Mouse (Mus musculus): Measurements from ENCODE around the gene A930004D18Rik. TPM values are rescaled to one million over a fixed set of nuclear protein-coding genes. Genes with fewer than 3 reads are reported as not detected.
A peak's percentile ranks its signal among the peaks of the same experiment; 100 is the strongest.

A930004D18Rik gene
- total RNA-seq, 2 experiments from 2014 or later: 3.4 to 4.3 TPM

DNA sequence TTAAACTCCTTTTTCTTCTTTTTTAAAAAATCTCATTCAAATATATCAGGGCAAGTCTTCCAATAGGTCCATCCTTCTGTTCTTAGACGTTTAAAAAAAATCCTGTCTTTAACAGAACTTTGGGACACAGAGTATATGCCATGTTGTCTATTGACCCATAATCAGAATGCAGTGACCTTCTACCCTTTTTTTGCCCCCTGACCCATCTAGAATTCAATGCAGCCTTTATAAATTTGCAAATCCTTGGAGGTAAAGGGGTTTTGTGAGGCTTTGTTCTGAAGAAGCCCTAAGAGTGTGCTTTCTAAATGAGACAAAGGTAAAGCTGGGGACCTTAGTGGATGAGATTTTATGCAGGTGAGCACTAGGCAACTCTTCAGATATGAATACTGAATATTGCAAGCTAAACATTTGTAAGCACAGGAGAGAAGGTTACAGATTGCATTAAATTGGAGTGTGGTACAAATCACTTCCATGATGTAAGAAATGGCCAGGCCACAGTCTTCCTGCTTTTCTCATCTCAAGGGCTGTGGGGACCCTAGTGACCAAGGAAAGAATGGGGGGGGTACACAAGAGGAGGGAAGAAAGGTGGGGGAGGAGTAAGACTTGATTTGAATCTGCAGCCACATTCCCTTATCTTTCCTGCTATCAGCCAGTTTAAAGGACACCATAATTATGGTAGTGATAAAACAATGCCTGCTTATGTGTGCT lies 15.9 kb upstream of the A930004D18Rik start:
- no peak for DNase-seq

- no peak for DNase-seq
These were observed 15.0 kb upstream of the A930004D18Rik start for GRCm38 (mm10) chr2:18052581-18052980.

- DNase-seq: no peak
These were observed 14.3 kb upstream of the A930004D18Rik start for GRCm38 (mm10) chr2:18051831-18052170.

DNA sequence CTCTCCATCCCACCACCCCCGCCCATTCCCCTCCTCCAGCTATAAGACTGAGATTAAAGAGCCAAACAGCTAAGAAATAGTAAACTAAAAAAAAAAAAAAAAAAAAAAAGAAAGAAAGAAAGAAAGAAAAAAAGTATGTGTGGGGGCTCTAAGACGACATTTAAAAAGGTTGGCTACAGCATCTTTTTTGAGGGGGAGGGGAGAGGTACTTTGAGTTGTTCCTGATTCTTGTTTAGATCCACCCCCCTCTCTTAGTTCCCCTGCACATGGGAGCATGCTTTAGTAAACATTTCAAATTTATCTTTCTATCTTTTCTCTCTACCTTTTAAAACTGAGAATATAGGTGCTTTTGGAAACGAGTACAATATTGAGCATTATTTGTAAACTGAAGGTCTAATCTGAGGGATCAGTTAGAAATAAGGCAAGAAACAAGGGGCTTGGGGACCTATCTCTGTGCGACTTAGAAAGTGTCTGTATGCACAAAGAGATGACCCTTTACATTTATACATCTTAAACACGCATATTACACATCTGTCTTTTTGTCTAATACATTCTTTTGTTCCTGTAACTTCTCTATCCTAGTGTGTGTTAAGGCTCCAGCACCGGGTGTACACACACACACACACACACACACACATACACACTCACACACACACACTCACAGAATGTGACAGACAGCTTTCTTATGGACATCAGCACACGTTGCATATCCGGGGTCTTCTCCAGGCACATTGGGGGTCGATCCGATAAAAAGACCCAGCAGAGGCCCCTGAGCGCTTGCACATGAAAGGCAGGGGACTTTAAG lies 13.7 kb upstream of the A930004D18Rik start:
- DNase-seq: no peak

GRCm38 (mm10) chr2:18050541-18050985 lies 13.0 kb upstream of the A930004D18Rik start:
- DNase-seq: peak; percentile 31 to 57

- DNase-seq: no peak
These were observed 12.5 kb upstream of the A930004D18Rik start for GRCm38 (mm10) chr2:18050018-18050417.

DNA sequence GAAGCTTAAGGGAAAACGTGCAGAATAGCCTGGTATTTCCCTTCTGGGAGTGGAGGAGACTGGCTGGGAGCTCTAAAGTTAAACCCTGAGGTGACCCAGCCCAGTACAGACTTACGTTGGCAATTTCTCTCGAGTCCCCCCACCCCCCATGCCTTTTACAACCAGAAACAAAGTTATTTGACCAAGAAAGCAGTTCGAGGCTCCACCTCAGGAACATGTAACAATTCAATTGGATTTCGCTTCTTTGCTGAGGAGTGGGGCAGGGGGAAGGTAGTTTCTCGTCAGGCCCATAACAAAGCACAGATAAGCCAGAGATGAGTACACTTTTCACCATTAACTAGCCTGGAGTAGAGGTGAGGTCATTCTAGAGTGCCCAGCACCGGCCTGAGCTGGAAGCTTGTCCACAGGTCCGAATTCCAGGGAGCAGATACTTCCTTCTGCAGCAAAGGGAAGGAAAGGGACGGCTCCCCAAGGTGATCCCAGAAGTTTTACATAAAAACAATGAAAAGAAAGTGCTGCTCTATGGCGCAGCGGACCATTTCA lies 11.8 kb upstream of the A930004D18Rik start:
- peak in 1 of 2 experiments; percentile 65 for DNase-seq

DNA sequence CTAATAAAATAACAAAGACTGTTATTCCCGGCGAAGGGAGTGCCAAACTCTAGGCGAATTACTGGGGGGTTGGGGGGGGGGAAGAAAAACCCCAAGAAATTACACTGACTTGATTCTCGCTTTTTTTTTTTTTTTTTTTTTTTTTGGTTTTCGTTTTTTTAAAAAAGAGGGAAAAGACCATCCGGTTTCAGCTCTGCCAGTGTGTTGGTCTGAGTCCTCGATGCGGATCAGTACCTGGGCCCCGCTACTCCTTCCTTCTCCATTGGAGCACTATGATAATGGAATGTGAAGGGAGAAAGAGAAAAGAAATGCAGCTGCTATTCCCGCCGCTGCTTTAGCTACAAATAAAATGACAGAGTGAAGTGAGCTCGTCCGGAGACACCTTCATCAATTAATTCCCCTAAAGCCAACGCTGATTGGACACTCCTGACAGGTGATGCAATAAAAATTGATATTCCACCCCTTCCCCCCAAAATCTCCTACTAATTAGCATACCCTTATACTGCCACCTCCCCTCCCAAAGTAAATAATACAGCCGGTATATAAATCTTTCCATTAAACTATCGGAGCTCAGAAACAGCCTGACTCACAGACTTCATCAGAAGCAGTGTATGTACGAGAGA lies 11.0 kb upstream of the A930004D18Rik start, which contains the start of gene Skida1:
TSS of gene Skida1 (minus strand) at position 599 of the 623 bp plus-strand sequence.
- peak; percentile 55 to 70 for DNase-seq

- peak in 1 of 2 experiments; percentile 82 for DNase-seq
These were observed 10.3 kb upstream of the A930004D18Rik start for GRCm38 (mm10) chr2:18047646-18048452.

GRCm38 (mm10) chr2:18046758-18047645 lies 9.5 kb upstream of the A930004D18Rik start:
- DNase-seq: peak; percentile 80 to 85

DNA sequence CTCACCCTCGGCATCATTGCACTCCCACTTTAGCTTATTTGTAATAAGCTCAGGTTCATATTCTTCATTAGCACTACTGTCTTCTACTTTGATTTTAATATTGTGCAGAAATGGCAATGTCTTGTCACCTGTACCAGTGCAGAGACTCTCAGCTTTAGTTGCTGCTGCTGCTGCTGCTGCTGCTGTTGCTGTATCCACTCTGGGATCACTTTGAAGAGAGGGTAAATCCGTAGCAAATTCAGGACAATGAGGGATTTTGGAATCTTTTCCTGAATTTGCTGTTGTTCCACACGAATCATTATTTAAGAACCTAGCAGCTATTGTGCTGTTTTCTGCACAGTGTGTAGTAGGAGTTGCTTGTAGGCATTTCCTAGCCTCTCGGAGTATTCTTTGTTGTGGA lies 8.6 kb upstream of the A930004D18Rik start:
- no peak for DNase-seq

- DNase-seq: no peak
These were observed 8.2 kb upstream of the A930004D18Rik start for GRCm38 (mm10) chr2:18045781-18046181.

DNA sequence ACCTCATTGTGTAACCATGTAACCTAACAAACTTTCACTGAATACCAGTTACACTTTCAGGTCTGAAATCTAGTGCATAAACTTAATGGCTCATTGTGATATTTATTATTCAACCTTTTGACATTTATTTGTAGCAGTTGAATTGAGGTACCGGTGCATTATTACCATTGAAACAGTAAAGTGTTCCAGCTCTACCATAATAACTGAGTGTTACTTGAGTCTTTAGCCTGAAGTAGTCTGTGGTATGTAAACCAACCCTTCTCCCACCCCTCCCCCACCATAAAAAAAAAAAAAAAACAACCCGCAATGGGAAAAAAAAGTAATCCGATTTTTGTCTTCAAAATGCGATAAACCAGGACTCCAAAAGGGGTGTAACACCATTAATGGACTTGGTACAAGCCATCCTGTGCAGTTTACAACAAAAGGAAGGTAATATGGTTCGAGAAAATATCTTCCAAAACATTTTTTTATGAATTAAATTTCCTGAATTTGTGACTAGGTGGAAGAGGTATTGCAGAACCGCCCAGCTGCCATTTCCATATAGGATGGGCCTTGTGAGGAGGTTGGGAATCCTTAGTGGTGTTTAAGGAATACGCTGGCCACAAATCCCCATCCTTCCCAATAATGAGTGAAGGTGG lies 7.7 kb upstream of the A930004D18Rik start:
- DNase-seq: no peak

DNA sequence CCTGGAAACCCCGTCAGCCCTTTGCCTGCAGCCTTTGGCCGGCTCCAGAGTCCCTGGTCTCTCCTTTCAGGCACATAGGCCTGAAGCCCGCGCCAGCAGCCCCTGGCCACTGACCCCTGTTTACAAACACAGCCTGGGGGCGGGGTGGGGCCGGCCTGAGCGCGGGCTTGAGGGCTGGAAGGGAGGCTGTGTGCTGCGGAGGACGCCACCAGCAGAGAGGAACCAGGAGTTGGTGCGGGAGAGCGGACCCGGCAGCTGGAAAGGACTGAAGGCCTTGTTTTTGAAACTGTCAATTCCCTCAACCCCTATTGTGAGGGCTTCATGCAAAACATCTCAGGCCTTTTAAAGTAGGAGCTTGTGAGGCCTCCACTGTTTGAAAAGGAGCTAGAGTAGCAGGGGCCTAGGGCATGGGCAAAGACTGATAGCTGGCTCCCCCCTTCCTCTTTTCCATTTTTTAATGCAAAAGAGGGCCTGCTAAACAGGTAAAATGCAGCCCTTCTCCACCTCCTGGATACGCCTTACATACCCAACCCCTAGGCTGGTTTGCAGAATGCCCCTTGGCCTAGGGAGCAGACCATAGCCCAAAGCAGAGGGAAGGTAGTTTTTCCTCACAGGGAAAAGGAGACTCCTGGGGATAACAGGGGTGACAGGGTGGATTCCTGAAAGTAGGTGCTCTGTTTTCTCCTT lies 3.8 kb upstream of the A930004D18Rik start:
- no peak for DNase-seq

DNA sequence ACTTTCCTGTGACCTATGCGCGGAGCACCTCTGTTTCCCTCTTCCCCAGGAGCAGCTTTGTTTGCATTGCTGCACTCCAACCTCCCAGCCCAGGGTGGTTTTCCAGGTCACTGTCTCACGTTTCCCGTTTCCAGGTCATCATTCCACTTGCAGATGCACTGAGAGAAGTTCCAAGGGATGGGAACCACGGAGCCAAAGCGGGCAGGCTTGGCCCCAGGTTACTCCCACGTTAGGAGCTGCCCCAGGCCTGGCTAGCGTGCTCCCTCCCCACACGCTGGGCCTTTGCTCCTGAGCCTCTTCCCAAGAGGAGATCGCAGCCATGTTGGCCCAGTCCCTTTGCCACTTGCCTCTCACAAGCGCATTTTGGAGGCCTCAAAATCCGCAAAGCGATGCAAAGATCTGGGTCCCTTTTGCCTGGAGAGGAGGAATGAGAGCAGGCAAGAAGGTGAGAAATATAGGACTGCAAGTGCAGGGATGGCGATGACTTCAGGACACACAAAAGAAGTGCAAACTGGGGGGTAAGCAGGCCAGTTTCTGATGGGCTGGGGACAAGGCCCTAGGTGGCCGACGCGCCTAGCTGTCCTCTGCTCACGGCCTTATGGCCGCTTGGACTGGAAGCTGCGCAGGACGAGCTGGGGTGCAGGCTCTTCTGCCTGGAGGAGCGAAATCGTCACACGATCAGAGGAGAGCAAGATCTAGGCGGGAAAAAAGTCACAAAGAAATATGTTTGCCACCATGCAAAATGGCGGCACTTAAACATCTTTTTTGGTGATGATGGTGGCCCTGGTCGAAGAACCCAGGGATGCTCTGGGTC lies 3.0 kb upstream of the A930004D18Rik start:
- DNase-seq: no peak

DNA sequence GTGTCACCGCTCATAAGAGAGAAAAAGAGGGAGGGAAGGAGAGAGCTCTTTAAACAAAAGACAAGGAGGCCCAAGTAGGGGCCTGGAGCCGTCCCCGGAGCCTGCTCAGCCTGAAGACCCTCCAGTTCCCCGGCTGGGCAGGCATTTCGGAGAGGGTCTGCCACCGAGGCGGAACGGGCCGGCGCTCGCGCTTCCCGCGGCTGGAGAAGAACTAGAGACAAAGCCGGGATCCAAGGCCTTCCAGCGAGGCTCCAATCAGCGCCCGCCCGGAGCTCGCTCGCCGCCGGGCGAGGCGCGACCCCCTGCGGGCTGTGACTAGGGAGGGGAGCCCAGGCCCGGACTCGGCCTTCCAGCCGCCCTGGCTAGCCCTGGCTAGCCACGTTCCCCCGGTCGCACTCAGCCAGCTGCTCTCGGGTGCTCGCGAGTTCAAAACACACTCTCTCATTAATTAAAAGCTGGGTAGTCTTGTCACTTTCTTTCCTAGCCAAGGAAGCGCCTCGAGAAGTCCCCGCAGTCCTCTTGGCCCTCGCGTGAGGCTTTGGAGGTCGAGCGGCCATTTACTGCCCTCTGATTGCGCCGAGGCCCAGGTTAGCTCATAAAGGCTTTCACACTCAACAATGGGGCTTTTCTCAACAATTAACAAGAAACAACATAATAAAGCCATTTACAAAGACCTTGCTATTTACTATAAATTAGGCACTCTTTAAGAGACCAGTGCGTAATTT lies 2.2 kb upstream of the A930004D18Rik start:
- no peak for DNase-seq

- no peak for DNase-seq
These were observed 1.4 kb upstream of the A930004D18Rik start for GRCm38 (mm10) chr2:18038895-18039371.
